Mouse (Mus musculus) layer of hippocampus, postnatal 25 days (tissue): ENCODE results near the gene Enpp5. TPM values are rescaled to one million over a fixed set of nuclear protein-coding genes. Genes with fewer than 3 reads are reported as not detected.

ENCODE experiments used
- DNase-seq, 2 experiments: peaks; one replicate each; pipeline ENCODE4 v3.0.0; 2022; ENCODE audit warnings: mixed read lengths in 2 of 2, low spot score in 1 of 2; ENCODE audit errors: extremely low spot score in 1 of 2
- total RNA-seq, 2 experiments: library from RNA; stranded (reverse); gene quantifications; 2 replicates each; pipeline ENCODE4 v1.2.3; 2021

Gene Enpp5
- total RNA-seq, 2 experiments from 2014 or later, result 148 to 158 TPM

- DNase-seq, result no peak
These were observed 12.3 kb downstream of the Enpp5 start for GRCm38 (mm10) chr17:44090916-44091315.

- DNase-seq, result no peak
These were observed 12.9 kb downstream of the Enpp5 start for GRCm38 (mm10) chr17:44091512-44091911.

- no peak for DNase-seq
These were observed 21.9 kb downstream of the Enpp5 start for GRCm38 (mm10) chr17:44100486-44100885.

GRCm38 (mm10) chr17:44100906-44101305 lies 22.3 kb downstream of the Enpp5 start:
- no peak for DNase-seq

- DNase-seq, result no peak
These were observed 23.3 kb downstream of the Enpp5 start for GRCm38 (mm10) chr17:44101961-44102360.

- DNase-seq, result peak; percentile 81 to 84
These were observed 26.9 kb downstream of the Enpp5 start, which contains the start of gene Enpp4 for GRCm38 (mm10) chr17:44105287-44106138. Enpp4 (minus strand) TSS chr17:44105809.

GRCm38 (mm10) chr17:44108331-44108730 lies 29.7 kb downstream of the Enpp5 start:
- DNase-seq, result no peak

- no peak for DNase-seq
These were observed 38.0 kb downstream of the Enpp5 start for GRCm38 (mm10) chr17:44116584-44116983.

- DNase-seq, result no peak
These were observed 39.1 kb downstream of the Enpp5 start for GRCm38 (mm10) chr17:44117721-44118120.

GRCm38 (mm10) chr17:44118231-44118630 lies 39.6 kb downstream of the Enpp5 start:
- DNase-seq, result no peak

GRCm38 (mm10) chr17:44121366-44122100 lies 42.9 kb downstream of the Enpp5 start:
- no peak for DNase-seq

- no peak for DNase-seq
These were observed 50.6 kb downstream of the Enpp5 start for GRCm38 (mm10) chr17:44129092-44129750.

GRCm38 (mm10) chr17:44130429-44130828 lies 51.8 kb downstream of the Enpp5 start:
- DNase-seq, result peak; percentile 62 to 86

- DNase-seq, result no peak
These were observed 55.5 kb downstream of the Enpp5 start for GRCm38 (mm10) chr17:44134106-44134505.

- no peak for DNase-seq
These were observed 55.9 kb downstream of the Enpp5 start for GRCm38 (mm10) chr17:44134545-44134944.

- DNase-seq, result no peak
These were observed 57.4 kb downstream of the Enpp5 start for GRCm38 (mm10) chr17:44136018-44136417.

Other genes with a start within 250 kb of the Enpp5 start
- 10 to 100 TPM; 13.4 to 15.7 TPM for gene Enpp4, start 27.0 kb downstream of the Enpp5 start, total RNA-seq
- 1 to 10 TPM; 2.7 to 3.0 TPM for gene Clic5, start 109.8 kb downstream of the Enpp5 start, total RNA-seq